Mouse (Mus musculus): Measurements from ENCODE around the gene Slc26a10. TPM values are rescaled to one million over a fixed set of nuclear protein-coding genes. Genes with fewer than 3 reads are reported as not detected.

Gene Slc26a10
- polyA plus RNA-seq, 1 experiment from 2014 or later = 0.80 TPM

DNA sequence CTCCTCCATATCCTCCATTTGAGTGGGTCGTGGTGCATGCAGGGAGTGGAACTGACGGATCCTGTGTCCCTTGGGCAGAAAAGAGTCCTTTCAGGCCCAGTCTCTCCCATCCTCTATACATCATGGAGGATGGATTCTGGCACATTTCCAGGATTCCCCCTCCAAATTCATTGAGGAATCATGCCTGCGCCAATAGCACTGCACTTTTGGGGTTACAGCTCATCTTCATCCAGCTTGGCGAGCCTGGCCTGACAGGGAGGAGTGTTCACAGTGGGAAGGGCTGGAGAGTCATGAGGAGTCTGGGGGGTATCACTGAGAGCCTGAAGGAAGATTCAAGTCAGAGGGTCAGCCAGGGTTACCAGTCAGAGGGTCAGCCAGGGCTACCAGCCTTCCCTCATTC is 2.2 kb upstream of the Slc26a10 start:
- Histone ChIP-seq H3K9ac (replicated peaks; ENCODE audit: low read depth, low read length) (no peak overlapping the region), H3K4me2 (ENCODE audit: low read depth, low read length) (no peak overlapping the region), H3K27me3 (ENCODE audit: control insufficient read depth, insufficient read depth, low read length) (peaks cover 16% of the 10 kb centered on the region), H3K9me3 (ENCODE audit: control insufficient read depth, low read length) (no peaks in the 10 kb centered on the region), H3K4me1 (ENCODE audit: control insufficient read depth, insufficient read depth, low read length) (peaks cover 24% of the 10 kb centered on the region), H3K36me3 (ENCODE audit: control insufficient read depth, insufficient read depth, low read length) (no peaks in the 10 kb centered on the region; the same call in 1 of the 2 replicates), H3K27ac (ENCODE audit: low read depth, low read length) (no peak overlapping the region), H3K4me3 (ENCODE audit: low read depth, low read length) (no peak overlapping the region)
- 82% methylated on average over 4 of the region's 4 CpGs for WGBS
- no peak for ATAC-seq (ENCODE audit: low read depth)

DNA sequence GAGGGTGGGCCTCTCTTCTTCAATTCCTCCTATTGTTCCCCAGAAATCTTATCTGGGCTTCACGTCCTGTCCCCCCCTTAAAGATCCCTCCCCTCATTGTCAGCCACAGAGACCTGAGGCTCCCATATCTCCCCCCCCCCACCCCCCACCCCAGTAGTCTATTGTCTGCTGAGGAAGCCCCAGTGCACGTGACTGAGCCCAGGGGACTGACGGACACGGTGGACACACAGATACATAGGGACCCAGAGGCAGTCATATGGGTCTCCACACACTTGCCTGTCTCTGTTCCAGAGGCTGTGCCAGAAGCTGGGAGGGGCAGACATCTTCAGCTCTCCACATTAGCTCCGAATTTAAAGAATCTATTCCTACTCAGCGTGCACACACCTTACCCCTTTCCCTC is 1.1 kb upstream of the Slc26a10 start:
- 61% methylated on average over 6 of the region's 6 CpGs for WGBS
- peaks cover 20% of the 10 kb centered on the region for H3K4me1 ChIP-seq (ENCODE audit: control insufficient read depth, insufficient read depth, low read length)
- no peak overlapping the region for H3K4me2 ChIP-seq (ENCODE audit: low read depth, low read length)
- no peak overlapping the region for H3K4me3 ChIP-seq (ENCODE audit: low read depth, low read length)
- H3K27ac ChIP-seq (ENCODE audit: low read depth, low read length) = no peak overlapping the region
- ATAC-seq (ENCODE audit: low read depth) = no peak
- no peak overlapping the region for H3K9ac ChIP-seq (replicated peaks; ENCODE audit: low read depth, low read length)
- H3K9me3 ChIP-seq (ENCODE audit: control insufficient read depth, low read length) = no peaks in the 10 kb centered on the region
- peaks cover 16% of the 10 kb centered on the region for H3K27me3 ChIP-seq (ENCODE audit: control insufficient read depth, insufficient read depth, low read length)
- no peaks in the 10 kb centered on the region; the same call in 1 of the 2 replicates for H3K36me3 ChIP-seq (ENCODE audit: control insufficient read depth, insufficient read depth, low read length)

GRCm38 (mm10) chr10:127180695-127181047 is 226 bp upstream of the Slc26a10 start:
- no peak overlapping the region for H3K4me3 ChIP-seq (ENCODE audit: low read depth, low read length)
- peaks cover 20% of the 10 kb centered on the region for H3K4me1 ChIP-seq (ENCODE audit: control insufficient read depth, insufficient read depth, low read length)
- H3K4me2 ChIP-seq (ENCODE audit: low read depth, low read length) = no peak overlapping the region
- H3K9me3 ChIP-seq (ENCODE audit: control insufficient read depth, low read length) = no peaks in the 10 kb centered on the region
- no peak overlapping the region for H3K9ac ChIP-seq (replicated peaks; ENCODE audit: low read depth, low read length)
- H3K27ac ChIP-seq (ENCODE audit: low read depth, low read length) = no peak overlapping the region
- 15% methylated on average over 3 of the region's 3 CpGs for WGBS
- H3K27me3 ChIP-seq (ENCODE audit: control insufficient read depth, insufficient read depth, low read length) = peaks cover 18% of the 10 kb centered on the region
- no peaks in the 10 kb centered on the region; the same call in 1 of the 2 replicates for H3K36me3 ChIP-seq (ENCODE audit: control insufficient read depth, insufficient read depth, low read length)
- no peak for ATAC-seq (ENCODE audit: low read depth)

DNA sequence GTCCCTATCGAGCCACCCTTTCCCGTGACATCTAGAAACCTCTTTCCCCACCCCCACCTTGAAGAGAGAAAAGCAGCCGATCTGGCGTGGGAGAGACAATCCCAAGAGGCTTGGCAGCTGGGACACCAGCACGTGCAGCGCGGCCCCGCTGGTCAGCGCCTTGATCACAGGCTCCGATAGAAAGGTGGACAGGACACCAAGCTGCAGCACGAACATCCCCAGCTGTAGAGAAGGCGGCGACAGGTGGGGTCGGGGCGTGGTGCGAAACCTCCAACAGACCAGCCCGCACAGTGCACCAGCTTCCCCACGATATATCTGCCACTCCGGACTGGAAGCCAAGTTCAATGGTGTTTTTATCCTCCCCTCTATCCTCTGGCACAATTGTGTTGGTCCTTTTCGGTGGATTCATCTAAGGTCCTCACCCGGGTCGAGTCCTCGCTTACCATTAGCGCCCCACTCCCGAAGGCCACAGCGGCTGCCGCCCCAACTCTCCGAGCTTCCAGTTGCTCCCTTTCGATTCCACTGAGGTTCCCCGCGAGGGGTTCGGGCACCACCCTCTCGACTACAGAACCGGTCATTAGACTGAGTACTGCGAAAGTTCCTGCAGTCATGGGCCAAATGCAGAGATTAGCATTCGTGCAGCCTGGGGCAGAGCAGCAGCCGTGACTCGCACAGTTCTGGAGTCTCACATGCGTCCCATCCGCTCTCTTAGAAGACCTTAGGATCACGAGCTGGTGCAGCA is 2.0 kb downstream of the Slc26a10 start:
- peak overlapping the region; percentile 5; the same call in 1 of the 2 replicates for H3K4me3 ChIP-seq (ENCODE audit: low read depth, low read length)
- no peak overlapping the region for H3K27ac ChIP-seq (ENCODE audit: low read depth, low read length)
- peak overlapping the region; percentile 32; the same call in 1 of the 2 replicates for H3K4me2 ChIP-seq (ENCODE audit: low read depth, low read length)
- peaks cover 18% of the 10 kb centered on the region for H3K27me3 ChIP-seq (ENCODE audit: control insufficient read depth, insufficient read depth, low read length)
- peaks cover 13% of the 10 kb centered on the region for H3K4me1 ChIP-seq (ENCODE audit: control insufficient read depth, insufficient read depth, low read length)
- no peaks in the 10 kb centered on the region for H3K9me3 ChIP-seq (ENCODE audit: control insufficient read depth, low read length)
- H3K9ac ChIP-seq (replicated peaks; ENCODE audit: low read depth, low read length) = no peak overlapping the region
- WGBS = 3% methylated on average over 41 of the region's 41 CpGs
- ATAC-seq (ENCODE audit: low read depth) = no peak
- no peaks in the 10 kb centered on the region for H3K36me3 ChIP-seq (ENCODE audit: control insufficient read depth, insufficient read depth, low read length)

GRCm38 (mm10) chr10:127177719-127178118 is 2.7 kb downstream of the Slc26a10 start:
- Histone ChIP-seq H3K36me3 (ENCODE audit: control insufficient read depth, insufficient read depth, low read length) (no peaks in the 10 kb centered on the region), H3K4me2 (ENCODE audit: low read depth, low read length) (peak overlapping the region; percentile 32), H3K9me3 (ENCODE audit: control insufficient read depth, low read length) (no peaks in the 10 kb centered on the region), H3K27me3 (ENCODE audit: control insufficient read depth, insufficient read depth, low read length) (peaks cover 18% of the 10 kb centered on the region), H3K4me3 (ENCODE audit: low read depth, low read length) (peak overlapping the region; percentile 5; the same call in 1 of the 2 replicates), H3K27ac (ENCODE audit: low read depth, low read length) (no peak overlapping the region), H3K9ac (replicated peaks; ENCODE audit: low read depth, low read length) (0 out of 2 replicates have a peak overlapping the region, but pooled peaks have one; percentile 13), H3K4me1 (ENCODE audit: control insufficient read depth, insufficient read depth, low read length) (peaks cover 13% of the 10 kb centered on the region)
- 1% methylated on average over 23 of the region's 23 CpGs for WGBS
- peak; percentile 56 for ATAC-seq (ENCODE audit: low read depth)

GRCm38 (mm10) chr10:127177235-127177634 is 3.2 kb downstream of the Slc26a10 start:
- peaks cover 13% of the 10 kb centered on the region for H3K4me1 ChIP-seq (ENCODE audit: control insufficient read depth, insufficient read depth, low read length)
- H3K4me3 ChIP-seq (ENCODE audit: low read depth, low read length) = no peak overlapping the region
- H3K9ac ChIP-seq (replicated peaks; ENCODE audit: low read depth, low read length) = no peak overlapping the region
- no peak for ATAC-seq (ENCODE audit: low read depth)
- WGBS = 24% methylated on average over 9 of the region's 9 CpGs
- H3K4me2 ChIP-seq (ENCODE audit: low read depth, low read length) = peak overlapping the region; percentile 32; the same call in 1 of the 2 replicates
- H3K27me3 ChIP-seq (ENCODE audit: control insufficient read depth, insufficient read depth, low read length) = peaks cover 18% of the 10 kb centered on the region
- H3K27ac ChIP-seq (ENCODE audit: low read depth, low read length) = no peak overlapping the region
- no peaks in the 10 kb centered on the region for H3K9me3 ChIP-seq (ENCODE audit: control insufficient read depth, low read length)
- peaks cover 2% of the 10 kb centered on the region; the same call in 1 of the 2 replicates for H3K36me3 ChIP-seq (ENCODE audit: control insufficient read depth, insufficient read depth, low read length)

- H3K9ac ChIP-seq (replicated peaks; ENCODE audit: low read depth, low read length) = no peak overlapping the region
- ATAC-seq (ENCODE audit: low read depth) = no peak
- H3K27me3 ChIP-seq (ENCODE audit: control insufficient read depth, insufficient read depth, low read length) = peaks cover 18% of the 10 kb centered on the region
- peaks cover 5% of the 10 kb centered on the region; the same call in 1 of the 2 replicates for H3K36me3 ChIP-seq (ENCODE audit: control insufficient read depth, insufficient read depth, low read length)
- no peak overlapping the region for H3K4me2 ChIP-seq (ENCODE audit: low read depth, low read length)
- H3K4me3 ChIP-seq (ENCODE audit: low read depth, low read length) = no peak overlapping the region
- no peak overlapping the region for H3K27ac ChIP-seq (ENCODE audit: low read depth, low read length)
- H3K9me3 ChIP-seq (ENCODE audit: control insufficient read depth, low read length) = no peaks in the 10 kb centered on the region
- WGBS = 10% methylated on average over 7 of the region's 7 CpGs
- peaks cover 13% of the 10 kb centered on the region for H3K4me1 ChIP-seq (ENCODE audit: control insufficient read depth, insufficient read depth, low read length)
These were observed 3.7 kb downstream of the Slc26a10 start for GRCm38 (mm10) chr10:127176756-127177155.

DNA sequence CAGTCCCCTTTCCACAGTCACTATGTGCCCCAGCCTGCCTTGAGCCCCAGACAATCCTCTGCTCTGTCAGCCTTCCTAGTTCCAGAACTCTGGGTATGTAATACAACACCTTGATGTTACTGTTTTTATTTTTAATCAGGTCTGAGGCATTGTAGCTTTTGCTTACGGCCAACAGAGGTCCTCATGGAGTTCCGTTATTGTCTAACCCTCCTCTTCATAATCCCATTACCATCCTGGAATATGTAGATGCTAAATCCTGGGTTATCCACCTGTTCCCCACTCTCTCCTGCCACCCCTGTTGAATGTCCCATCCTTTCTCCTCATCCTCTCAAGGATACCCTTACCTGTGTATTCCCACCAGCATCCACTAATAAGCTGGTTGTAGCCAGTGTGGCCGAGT is 4.2 kb downstream of the Slc26a10 start:
- Histone ChIP-seq H3K4me2 (ENCODE audit: low read depth, low read length) (no peak overlapping the region), H3K36me3 (ENCODE audit: control insufficient read depth, insufficient read depth, low read length) (peaks cover 5% of the 10 kb centered on the region; the same call in 1 of the 2 replicates), H3K27ac (ENCODE audit: low read depth, low read length) (no peak overlapping the region), H3K9me3 (ENCODE audit: control insufficient read depth, low read length) (no peaks in the 10 kb centered on the region), H3K27me3 (ENCODE audit: control insufficient read depth, insufficient read depth, low read length) (peaks cover 18% of the 10 kb centered on the region), H3K9ac (replicated peaks; ENCODE audit: low read depth, low read length) (no peak overlapping the region), H3K4me3 (ENCODE audit: low read depth, low read length) (no peak overlapping the region), H3K4me1 (ENCODE audit: control insufficient read depth, insufficient read depth, low read length) (peaks cover 13% of the 10 kb centered on the region)
- 30% methylated on average over 3 of the region's 3 CpGs for WGBS
- ATAC-seq (ENCODE audit: low read depth) = no peak

DNA sequence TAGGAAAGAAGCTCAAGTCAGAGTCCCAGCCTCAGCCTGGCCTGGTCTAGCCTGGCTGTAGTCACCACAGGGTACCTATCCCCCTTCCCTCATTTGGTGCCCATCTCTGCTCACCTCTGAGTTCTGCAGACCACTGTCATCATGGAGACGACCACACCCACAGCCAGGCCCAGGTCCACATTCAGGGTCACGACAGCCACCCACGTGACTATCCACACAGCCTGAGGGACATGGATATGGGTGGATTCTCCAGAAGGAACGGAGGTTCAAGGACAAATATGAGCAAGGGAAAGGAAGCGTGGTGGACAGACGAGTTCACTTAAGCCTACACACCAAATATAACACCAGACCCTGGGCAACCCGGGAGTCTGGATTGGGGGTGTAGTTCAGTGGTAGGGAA is 6.3 kb downstream of the Slc26a10 start:
- no peak for ATAC-seq (ENCODE audit: low read depth)
- Histone ChIP-seq H3K27me3 (ENCODE audit: control insufficient read depth, insufficient read depth, low read length) (peaks cover 26% of the 10 kb centered on the region), H3K4me1 (ENCODE audit: control insufficient read depth, insufficient read depth, low read length) (peaks cover 16% of the 10 kb centered on the region), H3K9ac (replicated peaks; ENCODE audit: low read depth, low read length) (no peak overlapping the region), H3K36me3 (ENCODE audit: control insufficient read depth, insufficient read depth, low read length) (peaks cover 10% of the 10 kb centered on the region), H3K4me2 (ENCODE audit: low read depth, low read length) (no peak overlapping the region), H3K4me3 (ENCODE audit: low read depth, low read length) (no peak overlapping the region), H3K27ac (ENCODE audit: low read depth, low read length) (no peak overlapping the region), H3K9me3 (ENCODE audit: control insufficient read depth, low read length) (no peaks in the 10 kb centered on the region)
- WGBS = 86% methylated on average over 7 of the region's 7 CpGs
